Mouse (Mus musculus) liver, embryonic 14.5 days (tissue): ENCODE data around the gene Plpp3.

Source experiments
- CTCF ChIP-seq: IDR thresholded peaks from 2 replicates; pipeline ENCODE4 v1.5.1; 2016; ENCODE audit warnings: antibody characterized with exemption, low read depth, control low read depth
- EP300 ChIP-seq: IDR thresholded peaks from 2 replicates; pipeline ENCODE4 v1.6.1; 2016; ENCODE audit warnings: antibody characterized with exemption, low read depth

DNA sequence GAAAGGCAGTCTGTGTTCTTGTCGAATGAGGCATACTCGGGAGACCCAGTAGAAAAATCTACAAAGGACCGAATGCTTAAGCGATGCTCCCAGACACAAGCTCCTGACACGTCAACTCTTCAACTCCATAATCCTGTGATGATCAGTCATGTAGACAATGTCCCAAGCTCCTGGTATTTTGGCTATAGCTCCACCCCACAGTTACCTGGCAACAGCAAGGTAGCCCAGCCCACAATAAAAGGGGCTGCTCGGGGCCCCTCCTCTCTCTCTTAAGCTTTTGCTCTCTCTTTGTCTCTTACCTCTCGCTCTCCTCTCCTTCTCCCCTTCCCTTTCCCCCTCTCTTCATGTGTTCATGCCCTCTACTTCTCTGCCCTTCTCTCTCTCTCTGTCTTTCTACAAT lies 83.1 kb downstream of the Plpp3 start:
- no peak for TF ChIP-seq EP300
- TF ChIP-seq CTCF = no peak
